Mouse (Mus musculus) forebrain, embryonic 15.5 days (tissue): ENCODE measurements around the gene Timp4. TPM values are rescaled to one million over a fixed set of nuclear protein-coding genes. Genes with fewer than 3 reads are reported as not detected.

Experiments used
- ATAC-seq: fragments of 200-750 bp; cut with Nextera tagmentation; replicated peaks from 2 replicates; pipeline ENCODE4 v1.8.0; 2017; ENCODE audit warnings: mild to moderate bottlenecking, moderate TSS enrichment, moderate library complexity
- H3K27ac ChIP-seq: fragments of 300-500 bp; sonication (generic); replicated peaks from 2 replicates; pipeline ENCODE4 v1.5.1; 2015; ENCODE audit warnings: mild to moderate bottlenecking, inconsistent platforms
- H3K27me3 ChIP-seq: fragments of 300-500 bp; sonication (generic); 2 replicates; pipeline ENCODE4 v1.6.1; 2015; ENCODE audit warnings: inconsistent platforms
- H3K36me3 ChIP-seq: fragments of 300-500 bp; sonication (generic); 2 replicates; pipeline ENCODE4 v1.6.1; 2015; ENCODE audit warnings: mild to moderate bottlenecking, inconsistent platforms
- H3K4me1 ChIP-seq: fragments of 300-500 bp; sonication (generic); 2 replicates; pipeline ENCODE4 v1.6.1; 2015; ENCODE audit warnings: inconsistent platforms
- H3K4me2 ChIP-seq: fragments of 300-500 bp; sonication (generic); replicated peaks from 2 replicates; pipeline ENCODE4 v1.6.1; 2015; ENCODE audit warnings: mild to moderate bottlenecking, inconsistent platforms
- H3K4me3 ChIP-seq: fragments of 300-500 bp; sonication (generic); 2 replicates; pipeline ENCODE4 v1.5.1; 2015; ENCODE audit warnings: mild to moderate bottlenecking, inconsistent platforms
- H3K9ac ChIP-seq: fragments of 300-500 bp; sonication (generic); replicated peaks from 2 replicates; pipeline ENCODE4 v1.6.1; 2015; ENCODE audit warnings: mild to moderate bottlenecking, inconsistent platforms
- H3K9me3 ChIP-seq: fragments of 300-500 bp; sonication (generic); 2 replicates; pipeline ENCODE4 v1.6.1; 2016; ENCODE audit warnings: inconsistent platforms
- WGBS: fragments of 180-500 bp; shearing (Covaris S2); methylation state at CpG from one replicate; pipeline ENCODE4 v1.1.7; 2015; ENCODE audit warnings: mixed read lengths; 5-methylcytosine and 5-hydroxymethylcytosine counted together
- polyA plus RNA-seq: library from polyadenylated mRNA; unstranded; fragments of >200 nt; fragmentation: Nextera tagmentation; extraction: Ambion mirVana; gene quantifications from 2 replicates; pipeline ENCODE4 v1.2.1, GENCODE M21; 2015

Gene Timp4
- polyA plus RNA-seq, 1 experiment from 2014 or later = 2.3 TPM

DNA sequence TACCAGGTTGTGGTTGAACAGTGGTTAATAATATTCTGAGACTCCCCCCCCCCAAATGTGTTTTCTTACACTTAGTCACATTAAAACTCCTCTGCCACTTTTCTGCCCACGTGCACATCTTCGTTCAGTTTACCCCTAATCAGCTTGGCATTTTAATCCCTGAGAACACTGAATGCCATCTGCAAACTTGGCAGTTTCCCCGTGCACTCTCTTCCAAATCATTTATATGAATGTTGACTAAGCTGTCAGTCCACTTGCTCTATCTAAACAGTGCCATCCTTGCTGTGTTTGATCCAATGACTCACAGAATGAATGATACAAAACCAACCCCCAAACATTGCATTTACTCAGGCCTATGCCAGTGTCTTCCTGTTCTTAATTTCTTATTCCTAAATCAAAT is 26.5 kb downstream of the Timp4 start:
- Histone ChIP-seq H3K4me3 (no peak overlapping the region), H3K27me3 (no peaks in the 10 kb centered on the region), H3K4me1 (peaks cover 21% of the 10 kb centered on the region), H3K4me2 (no peak overlapping the region), H3K9me3 (no peaks in the 10 kb centered on the region), H3K36me3 (no peaks in the 10 kb centered on the region), H3K9ac (no peak overlapping the region), H3K27ac (no peak overlapping the region)
- ATAC-seq = 0 out of 2 replicates have a peak, but pooled peaks have one; percentile 43
- WGBS = 34% methylated on average over 3 of the region's 3 CpGs

DNA sequence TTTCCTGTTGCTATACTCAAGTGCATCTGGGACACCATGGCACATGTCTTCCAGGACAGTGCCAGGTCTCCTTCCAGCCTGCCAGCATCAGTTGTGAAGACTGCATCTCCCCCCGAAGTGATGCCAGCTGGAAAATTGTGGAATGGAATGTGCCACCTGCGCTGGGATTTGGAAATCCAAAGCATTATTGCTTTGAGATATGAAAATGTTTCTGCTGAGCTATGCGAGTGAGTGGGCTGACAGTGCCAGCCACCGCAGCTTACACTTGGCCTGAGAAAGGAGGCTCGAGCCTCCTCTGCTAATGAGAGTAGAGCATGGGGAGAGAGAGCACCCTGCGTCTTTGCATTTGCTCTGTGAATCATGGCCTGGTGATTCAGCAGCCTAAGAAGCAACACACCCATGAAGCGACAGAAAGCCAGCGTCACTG is 30.8 kb downstream of the Timp4 start:
- no peak overlapping the region for H3K4me2 ChIP-seq
- H3K27me3 ChIP-seq = no peaks in the 10 kb centered on the region
- WGBS = 62% methylated on average over 8 of the region's 8 CpGs
- ATAC-seq = no peak
- H3K36me3 ChIP-seq = no peaks in the 10 kb centered on the region
- no peaks in the 10 kb centered on the region for H3K9me3 ChIP-seq
- peaks cover 21% of the 10 kb centered on the region for H3K4me1 ChIP-seq
- H3K27ac ChIP-seq = 0 out of 2 replicates have a peak overlapping the region, but pooled peaks have one; percentile 2
- no peak overlapping the region for H3K9ac ChIP-seq
- H3K4me3 ChIP-seq = no peak overlapping the region

- Histone ChIP-seq H3K36me3 (no peaks in the 10 kb centered on the region), H3K4me2 (no peak overlapping the region), H3K9me3 (no peaks in the 10 kb centered on the region), H3K27ac (no peak overlapping the region), H3K27me3 (no peaks in the 10 kb centered on the region), H3K4me1 (no peaks in the 10 kb centered on the region), H3K4me3 (no peak overlapping the region), H3K9ac (no peak overlapping the region)
- ATAC-seq = no peak
- WGBS = 66% methylated on average over 5 of the region's 5 CpGs
These were observed 38.9 kb downstream of the Timp4 start for GRCm38 (mm10) chr6:115213129-115213528.

DNA sequence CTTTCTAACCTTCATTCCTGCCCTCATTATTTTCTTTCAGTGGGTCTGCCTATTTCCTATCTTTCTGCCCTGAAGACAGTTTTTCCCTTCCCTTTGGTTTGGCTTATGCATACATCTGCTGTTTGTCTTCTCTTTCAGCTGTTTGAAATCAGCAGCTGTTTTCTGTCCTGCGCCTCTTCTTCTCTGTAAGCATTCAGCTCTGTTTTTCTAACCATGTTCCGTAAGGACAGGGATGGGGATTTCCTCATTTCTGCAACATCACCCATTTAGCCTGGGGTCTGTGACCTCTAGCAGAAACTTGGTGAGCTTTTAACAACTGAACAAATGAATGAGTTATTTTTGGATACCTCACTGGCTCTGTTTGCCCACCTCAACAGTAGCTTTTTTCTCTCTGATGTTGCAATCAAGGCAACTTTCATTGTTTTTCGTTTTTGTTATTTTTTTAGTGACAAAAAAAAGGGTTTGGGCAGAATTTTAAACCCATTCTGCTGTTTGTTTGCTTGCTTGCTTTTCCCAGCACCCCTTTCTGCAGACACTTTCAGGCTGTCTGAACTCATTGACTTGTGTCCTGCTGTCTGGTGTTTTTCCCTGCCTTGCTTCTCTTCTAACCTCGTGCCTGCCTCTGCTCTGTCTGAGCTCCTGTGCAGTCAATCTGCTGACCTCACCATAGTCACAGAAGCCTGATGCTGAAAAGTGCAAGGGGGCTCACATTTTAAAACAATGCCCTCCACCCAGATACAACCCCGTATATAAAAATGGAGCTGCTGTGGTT is 39.7 kb downstream of the Timp4 start:
- 67% methylated on average over 5 of the region's 5 CpGs for WGBS
- Histone ChIP-seq H3K36me3 (no peaks in the 10 kb centered on the region), H3K27me3 (no peaks in the 10 kb centered on the region), H3K9ac (no peak overlapping the region), H3K4me3 (no peak overlapping the region), H3K4me2 (no peak overlapping the region), H3K27ac (no peak overlapping the region), H3K9me3 (no peaks in the 10 kb centered on the region), H3K4me1 (no peaks in the 10 kb centered on the region)
- no peak for ATAC-seq

DNA sequence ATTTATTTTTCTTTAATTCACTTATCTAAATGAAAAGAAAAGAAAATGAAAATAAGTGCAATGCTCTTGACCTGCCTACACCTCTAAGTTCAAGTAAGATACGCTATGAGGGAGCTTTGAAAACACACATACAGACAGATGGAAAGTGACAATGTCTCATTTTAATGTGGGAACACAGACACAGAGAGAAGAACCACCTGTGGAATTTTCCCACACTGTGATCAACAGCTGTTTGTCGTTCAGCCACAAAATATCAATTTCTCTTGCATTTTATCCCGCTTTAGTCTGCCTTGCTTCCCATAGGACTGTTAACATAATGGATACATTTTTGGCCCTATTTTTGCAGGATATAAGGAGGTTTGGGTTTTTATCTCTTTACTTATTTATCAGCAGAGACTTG is 41.2 kb downstream of the Timp4 start:
- H3K9me3 ChIP-seq = no peaks in the 10 kb centered on the region
- H3K27ac ChIP-seq = no peak overlapping the region
- H3K27me3 ChIP-seq = no peaks in the 10 kb centered on the region
- 83% methylated on average over 3 of the region's 3 CpGs for WGBS
- H3K4me1 ChIP-seq = no peaks in the 10 kb centered on the region
- ATAC-seq = no peak
- no peak overlapping the region for H3K4me2 ChIP-seq
- H3K4me3 ChIP-seq = no peak overlapping the region
- H3K9ac ChIP-seq = no peak overlapping the region
- no peaks in the 10 kb centered on the region for H3K36me3 ChIP-seq

DNA sequence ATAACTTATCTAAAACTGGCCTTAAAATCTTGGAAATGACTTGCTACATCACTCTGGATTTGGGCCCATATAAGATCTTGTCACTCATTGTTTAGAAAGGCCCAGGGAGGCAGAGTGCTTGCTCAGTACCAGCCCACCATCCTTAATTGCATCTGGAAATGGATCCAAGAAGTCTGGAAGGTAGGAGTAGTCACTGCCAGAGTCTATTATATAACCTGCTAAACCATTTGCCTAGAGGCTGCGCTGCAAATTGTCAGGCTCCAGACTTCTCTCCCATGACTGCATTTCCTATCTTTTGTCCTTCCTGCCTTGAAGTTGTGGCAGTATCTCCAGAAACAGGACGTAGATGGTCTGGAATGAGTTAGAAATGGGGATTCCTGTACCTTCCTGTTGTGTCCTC is 41.8 kb downstream of the Timp4 start:
- no peak overlapping the region for H3K27ac ChIP-seq
- H3K9me3 ChIP-seq = no peaks in the 10 kb centered on the region
- no peaks in the 10 kb centered on the region for H3K36me3 ChIP-seq
- H3K4me3 ChIP-seq = no peak overlapping the region
- H3K4me2 ChIP-seq = no peak overlapping the region
- 67% methylated on average over 2 of the region's 2 CpGs for WGBS
- no peaks in the 10 kb centered on the region for H3K4me1 ChIP-seq
- ATAC-seq = no peak
- no peak overlapping the region for H3K9ac ChIP-seq
- H3K27me3 ChIP-seq = no peaks in the 10 kb centered on the region

DNA sequence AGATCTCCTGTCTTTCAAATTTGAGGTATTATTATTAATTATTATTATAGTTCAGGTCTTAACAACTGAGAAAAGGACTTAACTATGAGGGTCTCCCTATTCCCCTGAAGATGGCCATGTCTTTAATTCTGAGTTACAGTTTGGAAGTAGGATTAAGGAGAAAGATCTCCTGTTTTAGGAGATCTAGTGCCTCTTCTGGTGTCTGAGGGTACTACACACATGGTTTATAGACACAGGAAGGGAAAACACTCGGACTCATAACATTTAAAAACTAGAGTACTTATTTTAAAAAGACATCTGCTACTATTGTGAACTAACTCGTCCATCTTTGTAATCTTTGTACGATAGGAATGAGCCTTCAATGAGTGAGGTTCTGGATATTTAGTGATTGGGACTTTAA is 49.0 kb downstream of the Timp4 start:
- Histone ChIP-seq H3K27ac (no peak overlapping the region), H3K36me3 (no peaks in the 10 kb centered on the region), H3K4me2 (no peak overlapping the region), H3K27me3 (no peaks in the 10 kb centered on the region), H3K4me3 (no peak overlapping the region), H3K4me1 (no peaks in the 10 kb centered on the region), H3K9me3 (no peaks in the 10 kb centered on the region), H3K9ac (no peak overlapping the region)
- no peak for ATAC-seq
- 81% methylated on average over 3 of the region's 3 CpGs for WGBS

GRCm38 (mm10) chr6:115200753-115201152 is 51.3 kb downstream of the Timp4 start:
- no peak for ATAC-seq
- H3K4me2 ChIP-seq = no peak overlapping the region
- WGBS = 90% methylated on average over 3 of the region's 3 CpGs
- no peak overlapping the region for H3K4me3 ChIP-seq
- H3K9ac ChIP-seq = no peak overlapping the region
- no peaks in the 10 kb centered on the region for H3K9me3 ChIP-seq
- no peaks in the 10 kb centered on the region for H3K27me3 ChIP-seq
- no peaks in the 10 kb centered on the region for H3K4me1 ChIP-seq
- H3K27ac ChIP-seq = no peak overlapping the region
- H3K36me3 ChIP-seq = no peaks in the 10 kb centered on the region

Other genes starting within 250 kb of the Timp4 start
- gene Tamm41, start 214.3 kb downstream of the Timp4 start, polyA plus RNA-seq = 61.2 and 68.0 TPM in 2 replicates
- gene Syn2, start 117.3 kb downstream of the Timp4 start, polyA plus RNA-seq = 34.2 and 34.8 TPM in 2 replicates
- gene Gm17482, start 24.9 kb downstream of the Timp4 start, polyA plus RNA-seq = not detected in 2 replicates
- 0.20 TPM in 1 of 2 replicates, not detected in the other for gene Pparg, start 108.7 kb upstream of the Timp4 start, polyA plus RNA-seq